Mouse (Mus musculus): ENCODE data around the gene Clmp.
A peak's percentile ranks its signal among the peaks of the same experiment; 100 is the strongest.
"Not testable (repeated sequence)": the region's sequence is repeated elsewhere in the genome, so short reads cannot be mapped to it uniquely, and the experiment has no call there.

Gene Clmp

DNA sequence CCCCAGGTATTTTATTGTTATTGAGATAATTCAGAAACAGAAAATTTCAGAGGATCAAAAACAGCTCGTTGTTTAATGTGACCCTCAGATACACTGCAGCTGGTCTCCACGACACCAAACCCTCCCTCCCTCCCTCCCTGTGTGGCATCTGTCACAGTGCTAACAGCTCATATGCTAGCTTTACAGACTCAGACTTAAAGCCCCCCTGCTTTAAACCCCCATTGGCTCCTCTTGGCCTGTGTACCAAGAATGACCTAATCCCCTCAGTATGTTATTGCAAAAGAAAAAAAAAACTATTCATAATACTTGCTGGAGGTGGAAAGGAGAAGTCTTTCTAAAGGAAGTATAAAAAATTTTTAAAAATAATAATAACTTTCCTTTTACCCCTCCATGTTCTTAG lies 46.5 kb downstream of the Clmp start:
- DNase-seq = no peak

DNA sequence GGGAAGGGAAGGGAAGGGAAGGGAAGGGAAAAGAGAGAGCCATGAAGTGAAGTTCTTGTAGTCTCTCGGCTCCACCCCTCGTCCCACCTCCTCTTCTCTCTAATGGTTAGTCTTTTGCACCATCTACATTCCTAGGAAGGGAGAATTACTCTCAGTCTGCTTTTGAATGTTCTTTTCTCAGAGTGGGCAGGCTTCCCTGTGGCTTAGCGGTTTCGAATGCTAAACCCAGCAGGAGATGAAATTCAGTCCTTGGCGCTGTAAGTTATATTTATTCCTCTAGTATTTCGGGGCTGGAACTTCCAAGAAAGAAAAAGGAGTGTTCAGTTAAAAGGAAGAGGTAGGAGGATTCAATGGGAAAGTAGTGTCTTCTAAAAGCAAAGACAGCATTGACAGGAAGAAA lies 51.4 kb downstream of the Clmp start:
- DNase-seq = no peak

DNA sequence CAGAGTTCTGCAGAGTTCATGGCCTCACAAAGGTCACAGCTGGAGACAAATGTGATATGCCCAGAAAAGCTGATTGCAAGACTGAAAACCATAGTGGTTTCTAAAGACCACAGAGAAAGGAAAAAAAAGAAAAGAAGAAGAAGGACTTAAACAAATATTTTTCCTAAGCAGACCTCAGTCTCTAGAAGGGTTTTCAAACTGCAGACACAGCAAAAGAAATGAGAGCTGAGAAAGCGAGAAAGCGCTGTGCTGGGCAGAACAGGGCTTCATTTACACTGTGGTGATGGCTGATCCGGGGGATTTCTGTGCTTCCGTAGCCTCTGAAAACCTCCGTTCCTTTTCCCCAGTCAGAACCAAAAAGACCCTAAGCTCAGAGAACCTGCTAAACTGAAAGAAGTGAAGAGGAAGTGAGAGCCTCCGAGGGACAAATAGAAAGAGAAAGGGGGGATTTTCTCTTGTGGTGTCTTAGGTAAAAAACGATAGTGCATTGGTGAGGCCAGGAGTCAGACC lies 57.8 kb downstream of the Clmp start:
- no peak for DNase-seq

DNA sequence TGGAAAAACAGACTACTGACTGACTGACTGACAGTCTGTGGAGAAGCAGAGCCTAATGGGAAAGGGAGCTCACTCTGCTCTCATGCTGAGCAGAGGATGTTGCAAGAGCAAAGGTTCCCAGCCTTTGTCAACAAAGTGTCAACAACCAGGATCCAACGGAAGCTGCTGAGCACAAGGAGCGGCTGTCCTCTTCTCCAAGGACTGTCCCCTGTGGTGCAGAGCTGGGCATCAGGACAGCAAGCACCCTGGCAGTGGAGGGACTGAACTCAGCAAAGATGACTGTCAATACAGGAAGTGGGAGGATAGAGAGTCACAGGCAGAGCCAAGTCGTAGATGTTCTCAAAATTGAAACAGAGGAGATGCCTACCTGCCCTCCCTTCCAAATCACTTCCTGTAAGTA lies 58.5 kb downstream of the Clmp start:
- DNase-seq = peak; percentile 28

DNA sequence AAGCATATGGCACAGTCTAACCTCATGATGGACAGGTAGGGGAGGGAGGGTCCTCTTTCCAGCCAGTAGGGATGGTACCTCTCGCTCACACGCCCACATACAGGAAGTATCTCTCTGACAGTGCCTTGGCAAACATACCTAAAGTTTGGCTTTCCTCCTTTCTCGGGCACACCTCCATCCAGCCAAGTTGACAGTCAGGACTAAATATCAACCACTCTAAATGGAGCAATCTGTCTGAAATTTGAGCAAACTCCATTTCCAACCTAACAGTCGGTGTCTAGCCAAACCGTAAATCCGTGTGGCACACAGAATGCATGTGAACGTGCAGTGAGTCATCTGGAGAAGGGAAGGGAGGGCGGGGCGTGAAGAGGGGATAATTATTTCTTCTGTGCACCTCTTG lies 61.0 kb downstream of the Clmp start:
- no peak for DNase-seq

DNA sequence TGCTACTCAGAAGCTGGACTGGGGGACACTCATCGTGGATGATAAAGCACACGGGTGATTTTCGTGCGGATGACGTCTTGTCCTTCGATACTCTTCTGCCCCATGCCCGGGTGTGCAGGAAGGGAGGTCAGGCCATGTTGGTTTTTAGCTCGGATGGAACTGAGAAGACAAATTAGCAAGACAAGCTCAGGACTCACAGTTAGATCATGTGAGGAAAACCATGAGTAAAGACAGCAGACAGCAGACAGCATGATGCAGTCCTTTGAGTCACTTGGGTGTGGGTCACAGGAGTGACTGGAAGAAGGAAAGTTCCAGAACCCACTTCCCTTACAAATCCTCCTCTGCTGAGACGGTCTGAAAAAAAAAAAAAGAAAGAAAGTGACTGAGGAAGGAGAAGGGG lies 61.5 kb downstream of the Clmp start:
- DNase-seq = no peak

DNA sequence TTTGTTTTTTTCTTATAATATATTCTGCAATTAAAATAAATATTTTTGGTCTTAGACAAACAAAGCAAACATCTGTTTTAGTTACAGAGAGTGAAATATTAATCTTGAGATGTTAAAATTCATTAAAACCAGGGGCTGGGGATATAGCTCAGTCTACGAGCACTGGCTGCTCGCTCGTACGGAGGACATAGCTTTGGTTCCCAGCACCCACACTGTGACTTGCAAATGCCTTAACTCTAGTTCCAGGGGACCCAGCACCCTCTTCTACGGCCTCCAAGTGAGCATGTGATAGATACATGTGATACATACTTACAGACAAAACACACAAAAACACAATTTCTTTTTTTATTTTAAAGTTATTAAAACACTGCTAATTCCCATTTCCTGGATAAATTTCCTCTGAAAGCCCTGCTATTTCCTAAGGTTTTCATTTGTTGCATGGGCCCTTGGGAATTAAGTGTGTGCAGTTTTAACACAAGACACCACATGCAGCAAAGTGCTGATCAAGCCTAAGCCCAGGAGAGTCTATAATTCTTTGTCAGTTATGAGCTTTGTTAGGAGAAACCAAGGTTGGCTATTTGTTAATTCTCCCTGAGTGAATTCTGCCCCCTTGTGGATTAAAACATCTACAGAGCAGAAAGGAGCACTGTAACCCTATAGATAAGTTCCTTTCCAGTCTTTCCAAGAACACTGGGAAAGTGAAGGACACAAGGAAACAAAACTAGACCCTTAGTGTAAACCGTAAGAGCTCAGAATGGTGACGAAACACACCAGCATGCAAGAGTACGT lies 64.3 kb downstream of the Clmp start:
- DNase-seq = peak; percentile 30

DNA sequence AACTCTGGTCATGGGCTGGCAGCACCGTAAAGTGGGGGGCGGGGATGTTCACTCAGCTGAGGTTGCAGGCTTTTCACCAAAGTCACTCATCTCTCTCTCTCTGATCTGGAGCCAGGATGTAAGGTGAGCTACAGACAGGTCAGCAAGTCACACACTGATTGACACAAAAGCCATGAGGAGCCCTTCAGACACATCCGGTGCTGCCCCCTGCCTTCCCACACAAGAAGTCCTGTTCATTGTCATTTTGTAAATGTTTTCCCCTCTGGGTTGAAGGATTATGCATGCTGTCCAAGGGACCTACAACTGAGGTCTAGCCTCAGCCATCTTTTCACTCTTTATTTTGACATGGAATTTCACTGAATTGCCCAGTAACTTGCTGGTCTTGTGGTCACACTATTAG lies 66.0 kb downstream of the Clmp start:
- no peak for DNase-seq

DNA sequence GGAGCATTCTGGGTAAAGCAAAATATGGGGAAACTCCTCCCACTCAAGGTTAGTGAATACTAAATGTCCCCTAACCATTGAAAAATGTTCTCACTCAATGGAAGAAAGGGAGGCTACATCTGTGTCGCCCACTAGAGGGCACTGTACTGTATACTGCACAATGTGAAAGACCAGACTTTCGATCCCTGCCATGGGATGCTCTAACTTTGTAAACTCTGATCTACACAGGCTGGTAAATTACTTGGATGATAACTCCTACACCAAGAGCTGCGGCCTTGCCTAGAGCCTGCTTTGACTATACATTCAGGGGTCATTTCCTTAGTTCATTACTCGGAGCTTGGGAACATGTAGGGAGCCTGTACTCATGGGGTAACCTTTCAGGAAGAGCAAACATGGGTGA lies 70.6 kb downstream of the Clmp start:
- peak; percentile 67 for DNase-seq

DNA sequence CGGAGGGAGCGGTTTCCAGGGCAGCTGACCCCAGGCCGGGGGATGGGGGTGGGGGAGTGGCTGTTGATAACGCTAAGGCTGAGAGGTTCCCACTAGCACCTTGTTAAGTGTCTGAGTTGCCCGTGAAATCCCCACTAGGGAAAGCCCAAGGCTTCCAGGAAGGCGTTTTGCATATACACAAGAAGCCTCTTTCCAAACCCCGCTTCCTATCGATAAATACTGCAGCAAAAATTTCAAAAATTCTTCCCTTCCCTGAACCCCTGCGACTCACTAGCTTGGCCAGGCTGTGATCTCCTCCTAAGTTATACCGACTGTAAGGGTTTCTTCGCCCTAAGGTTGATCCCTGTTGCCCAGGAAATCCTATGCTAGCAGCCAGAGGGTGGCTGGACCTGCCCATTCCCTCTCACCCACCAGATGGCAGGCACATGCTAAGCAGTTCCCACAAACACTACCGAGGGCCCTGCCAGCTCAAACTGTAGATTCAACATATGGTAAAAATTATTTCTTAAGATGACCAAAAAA lies 71.4 kb downstream of the Clmp start:
- DNase-seq = peak; percentile 59

DNA sequence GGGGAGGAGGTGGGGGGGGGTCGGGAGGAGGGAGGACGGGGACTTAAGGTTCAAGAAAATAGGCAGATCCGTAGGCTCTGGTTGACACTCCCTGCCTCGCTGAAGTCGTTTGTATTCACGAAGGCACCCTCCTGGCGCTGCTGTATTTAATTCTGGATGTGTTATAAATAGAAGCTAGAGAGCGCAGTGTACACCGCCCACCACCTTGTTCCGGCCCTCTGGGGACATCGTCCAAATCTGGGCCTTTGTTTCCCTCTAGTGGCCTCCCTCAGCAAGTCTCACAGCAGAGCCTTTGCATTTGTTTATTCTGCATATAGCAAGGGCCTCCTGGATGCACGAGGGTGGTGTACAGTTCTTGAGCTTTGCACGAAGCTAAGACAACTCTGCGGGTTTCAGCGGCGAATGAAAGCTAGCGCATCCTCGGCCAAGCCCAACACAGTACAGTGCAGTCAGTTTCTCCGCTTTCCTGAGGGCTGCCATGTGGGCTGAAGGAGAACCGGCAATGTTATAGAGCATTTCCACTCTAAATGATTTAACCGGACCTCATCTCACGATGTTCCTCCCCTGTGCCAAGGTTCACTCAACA lies 72.0 kb downstream of the Clmp start:
- peak; percentile 76 for DNase-seq

DNA sequence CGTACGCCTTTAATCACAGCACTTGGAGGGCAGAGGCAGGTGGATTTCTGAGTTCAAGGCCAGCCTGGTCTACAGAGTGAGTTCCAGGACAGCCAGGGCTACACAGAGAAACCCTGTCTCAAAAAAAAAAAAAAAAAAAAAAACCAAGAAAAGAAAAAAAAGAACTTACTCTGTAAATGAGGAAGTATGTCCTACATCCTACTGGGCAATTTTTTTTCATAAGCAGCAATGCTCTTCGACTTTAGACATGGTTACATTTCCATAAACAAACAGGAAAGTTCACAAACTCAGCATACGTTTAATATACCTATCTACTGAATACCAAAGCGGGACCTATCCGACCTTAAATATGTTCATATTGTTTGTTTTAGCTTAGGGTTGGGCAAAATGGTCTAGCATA lies 76.6 kb downstream of the Clmp start:
- DNase-seq = no peak

DNA sequence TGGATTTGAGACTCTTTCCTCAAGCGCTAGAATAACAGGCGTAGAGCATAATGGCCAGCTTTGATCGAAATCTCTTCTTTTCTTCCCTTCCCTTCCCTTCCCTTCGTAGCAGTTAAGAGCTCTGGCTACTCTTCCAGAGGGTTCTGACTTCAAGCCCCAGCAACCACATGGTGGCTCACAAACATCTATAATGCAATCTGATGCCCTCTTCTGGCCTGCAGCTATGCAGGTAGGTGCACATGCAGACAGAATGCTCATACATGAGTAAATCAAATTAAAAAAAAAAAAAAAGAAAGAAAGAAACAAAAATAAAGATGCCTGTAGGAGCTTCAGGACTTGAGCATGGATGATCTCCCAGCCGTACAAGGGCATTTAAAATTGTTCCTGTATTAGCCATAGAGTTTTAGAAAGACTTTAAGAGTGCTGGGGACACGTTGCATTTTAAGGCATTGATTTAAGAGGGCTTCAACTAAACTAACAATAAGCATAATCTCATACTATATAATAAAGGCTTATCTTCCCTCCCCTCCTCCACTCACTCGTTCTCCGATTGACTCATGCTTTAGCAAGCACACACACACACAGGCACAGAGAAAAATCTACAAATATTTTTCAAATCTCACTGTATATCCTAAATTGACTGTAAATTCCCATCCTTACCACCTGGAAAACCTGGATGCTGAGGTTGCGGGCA lies 79.3 kb downstream of the Clmp start:
- no peak for DNase-seq

DNA sequence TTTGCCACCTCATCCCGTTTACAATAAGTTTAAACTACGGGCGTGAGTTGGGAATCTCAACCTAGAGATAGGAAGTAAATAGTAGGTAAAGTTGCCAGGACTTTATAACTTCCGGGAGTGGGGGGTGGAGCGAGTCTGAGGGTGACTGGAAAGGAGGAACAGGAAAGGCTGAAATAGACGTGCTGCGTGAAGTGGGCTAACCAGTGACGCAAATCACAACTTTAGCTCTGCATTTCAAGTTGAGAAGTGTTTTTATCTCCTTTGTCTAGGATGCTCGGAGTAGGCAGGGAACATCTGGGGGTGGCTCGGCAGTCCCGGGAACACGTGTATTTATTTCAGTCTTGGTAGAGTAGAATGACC lies 79.8 kb downstream of the Clmp start:
- DNase-seq = peak; percentile 52

DNA sequence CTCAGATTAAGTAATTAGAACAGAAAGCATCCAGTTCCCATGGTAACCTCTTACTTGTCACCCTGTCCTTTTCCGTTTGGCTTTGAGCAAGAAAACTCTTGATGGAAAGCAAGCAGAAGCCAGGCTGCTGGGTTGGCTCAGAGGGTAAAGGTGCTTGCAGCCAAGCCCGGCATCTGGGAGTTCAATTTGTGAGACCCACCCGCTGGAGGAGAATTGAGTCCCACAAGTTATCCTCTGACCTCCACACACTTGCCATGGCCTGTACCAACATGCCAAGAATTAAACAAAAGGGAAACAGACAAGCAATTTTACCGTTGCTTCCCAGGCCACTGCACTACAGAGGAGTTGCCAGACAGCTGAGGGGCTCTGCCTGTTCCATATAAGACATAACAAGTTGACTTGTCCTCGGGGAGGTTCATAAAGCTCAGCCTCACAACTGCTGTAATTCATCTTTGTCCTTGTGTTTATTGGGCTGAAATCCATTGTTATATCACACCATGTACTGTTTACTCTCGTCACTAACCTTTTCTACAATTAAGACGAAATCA lies 80.4 kb downstream of the Clmp start:
- no peak for DNase-seq

DNA sequence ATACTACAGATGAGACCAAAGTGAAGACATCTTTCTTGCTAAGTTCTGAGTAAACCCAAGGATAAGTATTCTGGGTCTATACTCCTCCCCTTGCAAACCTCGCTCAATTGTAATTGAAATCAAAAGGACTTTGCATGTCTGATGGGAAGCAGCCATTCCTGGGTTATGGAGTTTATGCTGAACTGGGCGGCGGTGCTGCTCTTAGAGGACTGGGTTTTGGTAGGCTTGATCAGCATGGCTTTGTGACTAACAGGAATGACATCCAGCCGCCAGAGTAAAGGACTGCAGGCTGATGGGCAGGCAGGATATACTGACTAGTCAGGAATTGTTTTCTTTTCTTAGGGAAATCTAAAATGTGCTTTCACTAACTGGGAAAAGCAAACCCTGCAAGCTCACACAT lies 82.2 kb downstream of the Clmp start:
- DNase-seq = no peak

DNA sequence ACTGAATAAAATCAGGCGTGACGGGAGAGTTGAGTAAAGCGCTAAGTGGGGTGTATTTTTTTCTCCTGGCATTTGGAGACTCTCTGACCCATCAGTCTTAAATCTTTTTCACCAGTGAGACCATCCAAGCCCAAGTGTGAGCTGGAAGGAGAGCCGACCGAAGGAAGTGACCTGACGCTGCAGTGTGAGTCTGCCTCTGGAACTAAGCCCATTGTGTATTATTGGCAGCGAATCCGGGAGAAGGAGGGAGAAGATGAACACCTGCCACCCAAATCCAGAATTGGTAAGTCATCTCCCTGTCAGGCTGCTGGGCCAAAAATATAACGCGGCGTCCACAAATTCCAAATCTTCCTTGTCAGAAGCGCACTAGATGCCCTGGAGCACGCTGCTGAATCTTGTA lies 86.5 kb downstream of the Clmp start:
- no peak for DNase-seq

DNA sequence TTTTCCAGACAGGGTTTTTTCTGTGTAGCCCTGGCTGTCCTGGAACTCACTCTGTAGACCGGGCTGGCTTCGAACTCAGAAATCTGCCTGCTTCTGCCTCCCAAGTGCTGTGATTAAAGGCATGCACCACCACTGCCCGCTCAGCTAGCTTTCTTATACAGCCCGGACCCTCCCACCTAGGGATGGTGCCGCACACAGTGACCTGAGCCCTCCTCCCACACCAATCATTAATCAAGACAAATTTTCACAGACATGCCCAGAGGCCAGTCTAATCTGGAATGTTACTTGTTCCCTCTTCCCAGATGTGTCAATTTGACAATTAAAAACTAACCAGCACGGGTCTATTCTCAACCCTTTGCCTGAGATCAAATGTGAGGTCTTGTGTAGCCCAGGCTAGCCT lies 87.4 kb downstream of the Clmp start:
- not testable (repeated sequence) for DNase-seq

DNA sequence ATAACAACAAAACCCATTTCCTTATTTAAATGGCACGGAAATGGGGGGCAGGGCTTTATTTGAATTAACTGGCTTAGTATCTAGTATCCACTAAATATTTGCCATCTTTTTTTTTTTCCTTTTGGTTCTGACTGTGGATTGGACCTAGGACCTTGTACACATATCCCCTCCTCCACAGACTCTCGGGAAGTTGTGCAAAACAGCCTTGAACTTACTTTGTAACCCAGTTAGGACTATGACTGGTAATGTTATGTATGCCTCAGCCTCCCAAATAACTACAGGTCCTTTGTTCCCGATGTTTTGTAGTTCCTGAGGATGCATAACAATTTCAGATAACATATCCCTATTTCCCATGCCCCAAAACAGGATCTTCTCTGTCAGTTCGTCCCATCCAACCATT lies 88.1 kb downstream of the Clmp start:
- DNase-seq = no peak

DNA sequence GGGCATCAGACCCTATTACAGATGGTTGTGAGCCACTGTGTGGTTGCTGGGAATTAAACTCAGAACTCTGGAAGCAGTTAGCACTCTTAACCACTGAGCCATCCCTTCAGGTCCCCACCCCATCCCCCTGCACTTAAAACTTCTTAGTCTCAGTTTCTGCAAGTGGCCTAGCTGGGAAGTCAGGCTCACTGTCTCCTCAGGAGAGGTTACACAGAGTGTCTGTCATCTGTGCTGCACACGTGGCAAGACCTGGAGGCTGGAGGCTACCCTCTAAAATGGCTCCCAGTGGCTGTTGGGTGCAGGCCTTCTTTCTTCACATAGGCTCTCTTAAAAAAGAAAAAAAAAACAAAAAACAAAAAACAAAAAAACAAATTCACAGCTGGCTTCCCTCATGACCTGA lies 90.3 kb downstream of the Clmp start:
- DNase-seq = no peak

DNA sequence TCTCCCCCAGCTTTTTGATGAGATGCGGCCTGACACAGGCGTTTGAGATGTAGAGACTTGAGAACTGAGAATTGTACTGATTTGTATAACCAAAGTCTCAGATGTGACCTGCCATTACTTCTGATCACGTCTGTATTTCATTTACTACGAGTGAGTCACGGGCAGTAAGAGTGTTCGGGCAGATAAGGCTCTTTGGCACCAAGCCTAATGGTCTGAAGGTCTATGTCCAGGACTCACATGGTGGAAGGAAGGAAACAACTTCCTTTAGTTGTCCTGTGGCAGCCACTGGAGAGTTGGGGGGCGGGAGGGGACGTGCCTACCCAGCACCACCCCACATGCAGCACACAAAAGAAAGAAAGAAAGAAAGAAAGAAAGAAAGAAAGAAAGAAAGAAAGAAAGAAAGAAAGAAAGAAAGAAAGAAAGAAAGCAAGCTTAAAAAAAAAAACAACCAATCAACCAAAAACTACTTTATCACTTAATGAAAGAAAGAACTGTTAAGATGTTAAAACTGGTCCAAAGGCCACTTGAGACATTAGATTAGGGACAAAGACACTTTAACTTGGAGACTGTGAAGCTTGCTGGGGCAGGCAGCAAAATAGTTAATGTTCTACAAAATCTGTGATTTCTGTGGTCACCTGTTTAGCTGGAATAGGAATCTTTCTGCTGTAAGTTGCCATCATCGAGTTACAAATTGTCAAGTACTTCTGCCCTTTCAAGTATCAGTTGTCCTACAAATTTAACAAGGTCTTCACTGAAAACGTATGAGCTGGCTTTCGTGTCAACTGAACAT lies 90.9 kb downstream of the Clmp start:
- peak; percentile 70 for DNase-seq

DNA sequence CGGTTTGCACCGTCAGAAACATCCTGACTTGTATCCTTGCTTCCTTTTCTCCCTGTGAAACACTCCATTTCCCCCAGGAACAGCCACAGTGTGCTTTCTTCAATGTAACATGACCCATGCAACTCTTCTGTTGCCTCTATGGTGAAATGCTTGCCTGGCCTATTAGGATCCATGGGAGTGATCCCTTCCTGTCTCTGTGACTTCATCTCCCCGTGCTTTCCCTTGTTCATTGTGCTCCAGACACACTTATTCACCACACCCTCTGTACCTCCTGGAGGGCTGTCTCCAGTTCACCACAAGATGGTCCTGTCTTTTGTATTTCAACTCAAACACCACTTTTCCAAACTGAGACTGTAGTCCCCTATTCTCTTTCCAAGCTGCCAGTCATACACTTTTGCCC lies 94.3 kb downstream of the Clmp start:
- DNase-seq = no peak

Data from lung, postnatal 14 days (tissue).